In genomic region chr7:128617587-128617986, GRCm38 (mm10) we compare ENCODE assay signal across 18 mouse cellular contexts.
"Had no signal": no experiment of that assay in that cellular context is flagged by ENCODE, and none has a peak within 500 bp of the region (broad histone marks: within the 10 kb centered on the region; RNA-seq: fewer than 3 reads in every experiment).

No protein-coding gene starts in this region.

- H3K4me1 ChIP-seq: neural tube, embryonic 12.5 days had no signal

- H3K9me3 ChIP-seq: limb, embryonic 12.5 days; limb, embryonic 15.5 days; neural tube, embryonic 12.5 days; neural tube, embryonic 15.5 days had no signal

- H3K4me3 ChIP-seq: limb, embryonic 12.5 days; limb, embryonic 15.5 days; neural tube, embryonic 12.5 days; neural tube, embryonic 15.5 days had no signal

- H3K4me2 ChIP-seq: limb, embryonic 12.5 days; limb, embryonic 15.5 days; midbrain, embryonic 11.5 days; neural tube, embryonic 12.5 days; neural tube, embryonic 15.5 days had no signal

- H3K27me3 ChIP-seq: limb, embryonic 12.5 days; limb, embryonic 15.5 days; neural tube, embryonic 12.5 days; neural tube, embryonic 15.5 days had no signal

- H3K9ac ChIP-seq: limb, embryonic 12.5 days; limb, embryonic 15.5 days; neural tube, embryonic 12.5 days; neural tube, embryonic 15.5 days had no signal

- H3K27ac ChIP-seq: kidney, postnatal 0 days; limb, embryonic 12.5 days; limb, embryonic 15.5 days; neural tube, embryonic 12.5 days; neural tube, embryonic 15.5 days; stomach, postnatal 0 days had no signal

- DNase-seq: kidney, adult 2 months; kidney, postnatal 25 days; left cerebral cortex, postnatal 4 days; lung, adult 2 months; lung, postnatal 14 days; lung, postnatal 4 days; midbrain, embryonic 14.5 days; right cerebral cortex, adult 18-20 months; right cerebral cortex, postnatal 14 days; right cerebral cortex, postnatal 4 days; thymus, postnatal 25 days had no signal

- H3K36me3 ChIP-seq: limb, embryonic 12.5 days; limb, embryonic 15.5 days; neural tube, embryonic 12.5 days; neural tube, embryonic 15.5 days had no signal
